Mouse (Mus musculus): Measurements from ENCODE around the gene Gm973.
A peak's percentile ranks its signal among the peaks of the same experiment; 100 is the strongest.

Gm973 gene

GRCm38 (mm10) chr1:59492432-59492831, 23.6 kb upstream of the Gm973 start:
- no peak for DNase-seq (ENCODE audit: low read depth, low spot score)

- DNase-seq (ENCODE audit: low read depth, low spot score), result no peak
These were observed 20.1 kb upstream of the Gm973 start for GRCm38 (mm10) chr1:59495970-59496369.

- no peak for DNase-seq (ENCODE audit: low read depth, low spot score)
These were observed 18.1 kb upstream of the Gm973 start for GRCm38 (mm10) chr1:59497741-59498613.

GRCm38 (mm10) chr1:59499327-59499726, 16.7 kb upstream of the Gm973 start:
- no peak for DNase-seq (ENCODE audit: low read depth, low spot score)

- no peak for DNase-seq (ENCODE audit: low read depth, low spot score)
These were observed 13.7 kb upstream of the Gm973 start for GRCm38 (mm10) chr1:59502355-59502754.

GRCm38 (mm10) chr1:59503659-59504301, 12.3 kb upstream of the Gm973 start:
- DNase-seq (ENCODE audit: low read depth, low spot score), result peak; percentile 82

GRCm38 (mm10) chr1:59504302-59504700, 11.8 kb upstream of the Gm973 start:
- no peak for DNase-seq (ENCODE audit: low read depth, low spot score)

- DNase-seq (ENCODE audit: low read depth, low spot score), result peak; percentile 76
These were observed 7.5 kb upstream of the Gm973 start for GRCm38 (mm10) chr1:59508463-59509139.

- peak; percentile 83 for DNase-seq (ENCODE audit: low read depth, low spot score)
These were observed 4.3 kb upstream of the Gm973 start for GRCm38 (mm10) chr1:59511566-59512270.

GRCm38 (mm10) chr1:59520226-59520837, 4.3 kb downstream of the Gm973 start:
- DNase-seq (ENCODE audit: low read depth, low spot score), result no peak

GRCm38 (mm10) chr1:59522456-59522855, 6.4 kb downstream of the Gm973 start:
- no peak for DNase-seq (ENCODE audit: low read depth, low spot score)

- no peak for DNase-seq (ENCODE audit: low read depth, low spot score)
These were observed 7.4 kb downstream of the Gm973 start for GRCm38 (mm10) chr1:59523378-59523958.

- DNase-seq (ENCODE audit: low read depth, low spot score), result no peak
These were observed 8.0 kb downstream of the Gm973 start for GRCm38 (mm10) chr1:59524071-59524470.

- no peak for DNase-seq (ENCODE audit: low read depth, low spot score)
These were observed 8.7 kb downstream of the Gm973 start for GRCm38 (mm10) chr1:59524759-59525158.

- DNase-seq (ENCODE audit: low read depth, low spot score), result no peak
These were observed 11.2 kb downstream of the Gm973 start for GRCm38 (mm10) chr1:59527219-59527618.

GRCm38 (mm10) chr1:59534976-59535810, 19.1 kb downstream of the Gm973 start:
- no peak for DNase-seq (ENCODE audit: low read depth, low spot score)

GRCm38 (mm10) chr1:59538381-59538780, 22.3 kb downstream of the Gm973 start:
- DNase-seq (ENCODE audit: low read depth, low spot score), result no peak

- no peak for DNase-seq (ENCODE audit: low read depth, low spot score)
These were observed 24.6 kb downstream of the Gm973 start for GRCm38 (mm10) chr1:59540537-59541148.

GRCm38 (mm10) chr1:59541271-59542020, 25.4 kb downstream of the Gm973 start:
- DNase-seq (ENCODE audit: low read depth, low spot score), result no peak
